Mouse (Mus musculus): Measurements from ENCODE around the gene Cldn4.

Cldn4 gene

DNA sequence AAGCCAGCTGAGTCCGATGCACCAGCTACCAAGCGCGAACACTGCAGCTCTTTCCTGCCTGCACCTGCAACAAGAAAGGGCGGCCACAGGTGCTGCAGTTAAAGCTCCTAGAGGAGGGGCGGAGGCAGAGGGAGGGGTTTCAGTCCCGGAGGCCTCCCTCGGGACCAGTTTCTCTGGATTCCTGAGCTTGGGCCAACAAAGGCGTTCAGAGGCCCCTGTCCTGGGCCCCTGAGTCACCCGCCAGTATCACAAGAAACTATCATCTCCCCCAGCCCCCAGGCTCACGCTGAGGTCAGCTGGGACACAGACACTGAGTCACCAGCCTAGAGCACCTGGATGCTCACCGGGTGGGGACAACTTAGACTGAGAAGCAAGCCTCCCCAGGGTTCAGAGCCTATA lies at the start of gene Cldn4:
TSS of gene Cldn4 (minus strand) at position 78 of the 399 bp plus-strand sequence.
- DNase-seq (ENCODE audit: low spot score in 2 of 2): no peak

- peak in 1 of 2 experiments; percentile 34 for DNase-seq (ENCODE audit: low spot score in 2 of 2)
These were observed 45.8 kb upstream of the Cldn4 start for GRCm38 (mm10) chr5:134992566-134992965.

DNA sequence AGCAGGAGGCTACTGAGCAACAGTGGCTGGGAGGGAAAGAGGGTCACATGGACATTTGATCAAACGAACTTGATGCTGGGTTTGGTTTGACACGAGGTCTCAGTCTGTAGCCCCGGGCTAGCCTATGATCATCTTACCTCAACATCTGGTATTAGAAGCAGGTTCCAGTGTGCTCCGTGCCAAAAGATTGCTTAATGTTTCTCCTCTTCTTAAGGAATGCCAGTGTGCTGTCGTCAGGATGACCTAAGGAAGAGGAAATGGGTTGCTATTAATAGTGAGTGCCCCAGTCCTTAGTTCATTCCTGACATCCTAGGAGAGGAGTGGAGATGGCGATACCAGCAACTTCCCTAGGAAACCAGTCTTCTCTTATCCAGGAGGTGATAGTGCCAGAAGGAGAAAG lies 43.0 kb upstream of the Cldn4 start:
- no peak for DNase-seq (ENCODE audit: low spot score in 2 of 2)

DNA sequence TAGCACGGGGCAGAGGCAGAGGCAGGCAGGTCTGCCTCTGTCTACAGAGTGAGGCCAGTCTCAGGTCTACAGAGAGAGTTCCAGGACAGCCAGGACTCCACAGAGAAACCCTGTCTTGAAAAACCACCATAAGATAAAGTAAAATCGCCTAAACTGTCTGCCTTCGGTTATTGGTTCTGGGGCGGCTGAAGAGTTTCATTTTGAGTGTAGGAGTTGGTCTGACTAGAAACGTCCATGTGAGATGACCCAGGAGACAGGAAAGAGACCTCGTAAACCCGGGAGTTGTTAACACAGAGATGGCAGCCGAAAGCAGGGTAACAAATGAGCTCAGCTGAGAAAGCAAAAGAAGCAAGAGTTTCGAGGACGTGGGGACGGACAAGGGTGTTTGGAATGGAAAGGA lies 42.4 kb upstream of the Cldn4 start:
- no peak for DNase-seq (ENCODE audit: low spot score in 2 of 2)

- DNase-seq (ENCODE audit: low spot score in 2 of 2): peak; percentile 39 to 46
These were observed 39.8 kb upstream of the Cldn4 start for GRCm38 (mm10) chr5:134986298-134987268.

- no peak for DNase-seq (ENCODE audit: low spot score in 2 of 2)
These were observed 39.0 kb upstream of the Cldn4 start, which contains the start of gene Cldn3 for GRCm38 (mm10) chr5:134985633-134986297. Cldn3 (plus strand) TSS chr5:134986214.

- no peak for DNase-seq (ENCODE audit: low spot score in 2 of 2)
These were observed 37.0 kb upstream of the Cldn4 start for GRCm38 (mm10) chr5:134983771-134984170.

- DNase-seq (ENCODE audit: low spot score in 2 of 2): no peak
These were observed 36.4 kb upstream of the Cldn4 start for GRCm38 (mm10) chr5:134983111-134983510.

- no peak for DNase-seq (ENCODE audit: low spot score in 2 of 2)
These were observed 34.4 kb upstream of the Cldn4 start for GRCm38 (mm10) chr5:134981149-134981548.

- DNase-seq (ENCODE audit: low spot score in 2 of 2): no peak
These were observed 31.1 kb upstream of the Cldn4 start for GRCm38 (mm10) chr5:134977837-134978236.

- DNase-seq (ENCODE audit: low spot score in 2 of 2): no peak
These were observed 30.0 kb upstream of the Cldn4 start for GRCm38 (mm10) chr5:134976577-134977250.

DNA sequence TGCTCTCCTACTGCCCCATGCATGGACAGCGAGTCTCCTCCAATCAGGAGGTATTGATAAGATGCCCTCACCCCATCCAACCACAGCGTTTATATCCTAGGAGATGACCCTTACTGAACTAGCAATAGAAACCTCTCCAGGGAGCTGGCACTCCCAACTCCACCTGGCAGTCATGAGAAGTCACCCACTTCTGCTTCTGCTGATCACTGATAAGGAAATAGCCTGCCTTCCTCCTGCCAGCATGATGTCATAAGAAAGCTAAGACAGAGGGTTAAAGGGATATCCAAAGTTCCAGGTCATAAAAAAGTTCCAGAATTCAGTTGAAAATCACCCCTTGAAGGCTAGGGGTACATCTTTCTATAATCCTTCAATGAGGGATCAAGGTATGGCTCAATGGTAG lies 29.4 kb upstream of the Cldn4 start:
- DNase-seq (ENCODE audit: low spot score in 2 of 2): no peak

DNA sequence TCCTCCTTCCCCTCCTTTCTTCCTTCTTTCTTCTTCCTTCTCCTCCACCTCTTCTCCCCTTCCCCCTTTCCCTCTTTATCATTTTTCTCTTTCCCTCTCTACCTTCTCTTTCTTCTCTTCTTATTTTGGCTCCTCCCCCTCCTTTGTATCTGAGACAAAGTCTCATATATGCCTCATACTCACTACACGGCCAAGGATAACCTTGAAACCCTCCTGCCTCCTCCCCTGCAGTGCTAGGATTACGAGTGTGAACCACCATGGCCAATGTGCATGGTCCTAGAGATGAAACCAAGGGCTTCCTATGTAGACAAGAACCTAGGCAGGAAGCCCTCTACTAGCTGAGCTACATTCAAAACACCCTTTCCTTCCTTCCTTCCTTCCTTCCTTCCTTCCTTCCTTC lies 28.2 kb upstream of the Cldn4 start:
- DNase-seq (ENCODE audit: low spot score in 2 of 2): no peak

GRCm38 (mm10) chr5:134974294-134974693 lies 27.6 kb upstream of the Cldn4 start:
- no peak for DNase-seq (ENCODE audit: low spot score in 2 of 2)

DNA sequence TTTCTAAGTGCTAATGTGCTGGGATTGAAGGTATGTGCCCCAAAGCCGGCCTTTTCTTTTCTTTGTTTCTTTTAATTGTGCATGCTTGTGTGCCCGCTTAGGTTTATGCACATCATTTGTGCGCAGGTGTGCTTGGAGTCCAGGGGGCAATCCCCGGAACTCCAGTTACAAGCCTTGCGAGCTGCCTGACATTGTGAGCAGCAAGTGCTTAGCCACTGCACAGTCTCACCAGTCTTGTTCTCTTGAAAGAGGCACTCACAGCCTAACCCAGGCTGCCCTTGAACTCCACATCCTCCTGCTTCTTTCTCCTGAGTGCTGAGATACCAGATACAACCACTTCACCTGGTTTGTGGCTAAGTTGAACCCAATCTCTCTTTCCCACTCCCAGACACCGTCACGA lies 26.8 kb upstream of the Cldn4 start:
- DNase-seq (ENCODE audit: low spot score in 2 of 2): no peak

- DNase-seq (ENCODE audit: low spot score in 2 of 2): no peak
These were observed 26.3 kb upstream of the Cldn4 start for GRCm38 (mm10) chr5:134973081-134973480.

- DNase-seq (ENCODE audit: low spot score in 2 of 2): no peak
These were observed 23.9 kb upstream of the Cldn4 start for GRCm38 (mm10) chr5:134970671-134971070.

DNA sequence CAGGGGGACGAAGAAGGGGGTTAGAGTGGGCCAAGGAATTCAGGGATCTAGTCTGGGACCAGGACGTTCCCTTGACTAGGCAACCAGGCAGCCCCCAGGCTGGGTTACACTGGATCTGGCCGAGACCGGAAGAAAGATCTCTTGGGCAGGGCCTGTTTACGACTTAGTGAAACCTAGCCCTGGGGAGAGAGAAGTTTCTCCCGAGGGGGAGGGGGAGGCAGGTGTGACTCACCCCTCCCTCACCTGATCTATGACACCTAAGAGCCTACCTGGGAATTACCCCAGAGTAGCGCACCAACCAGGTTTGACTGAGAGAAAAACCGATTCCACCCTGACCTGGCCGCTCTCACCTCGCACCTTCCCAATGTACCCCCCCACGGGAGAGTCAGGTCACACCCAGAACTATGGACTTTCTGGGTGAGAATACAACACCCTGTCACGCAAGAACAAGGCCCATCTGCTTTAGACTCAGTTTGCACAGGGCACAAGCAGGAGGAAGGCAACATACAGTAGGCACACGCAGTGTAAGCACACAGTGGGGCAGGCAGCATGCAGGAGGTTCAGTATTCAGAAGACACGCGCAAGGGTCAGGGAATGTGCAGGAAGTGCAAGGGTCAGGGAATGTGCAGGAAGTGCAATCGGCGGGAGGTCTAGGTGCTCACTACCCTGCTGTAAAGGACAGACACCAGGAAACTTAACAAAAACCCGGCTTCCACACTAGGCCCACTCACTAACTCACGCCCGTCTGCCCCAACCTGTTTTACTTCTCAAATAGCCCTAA lies 20.6 kb upstream of the Cldn4 start:
- DNase-seq (ENCODE audit: low spot score in 2 of 2): no peak

GRCm38 (mm10) chr5:134965852-134966821 lies 19.4 kb upstream of the Cldn4 start:
- DNase-seq (ENCODE audit: low spot score in 2 of 2): peak; percentile 46 to 47

- DNase-seq (ENCODE audit: low spot score in 2 of 2): peak; percentile 76 to 85
These were observed 18.7 kb upstream of the Cldn4 start for GRCm38 (mm10) chr5:134965473-134965851.

Data from right cerebral cortex, postnatal 10 days (tissue).